Comparison of ENCODE assay signal across 8 mouse cellular contexts in the genomic region with DNA sequence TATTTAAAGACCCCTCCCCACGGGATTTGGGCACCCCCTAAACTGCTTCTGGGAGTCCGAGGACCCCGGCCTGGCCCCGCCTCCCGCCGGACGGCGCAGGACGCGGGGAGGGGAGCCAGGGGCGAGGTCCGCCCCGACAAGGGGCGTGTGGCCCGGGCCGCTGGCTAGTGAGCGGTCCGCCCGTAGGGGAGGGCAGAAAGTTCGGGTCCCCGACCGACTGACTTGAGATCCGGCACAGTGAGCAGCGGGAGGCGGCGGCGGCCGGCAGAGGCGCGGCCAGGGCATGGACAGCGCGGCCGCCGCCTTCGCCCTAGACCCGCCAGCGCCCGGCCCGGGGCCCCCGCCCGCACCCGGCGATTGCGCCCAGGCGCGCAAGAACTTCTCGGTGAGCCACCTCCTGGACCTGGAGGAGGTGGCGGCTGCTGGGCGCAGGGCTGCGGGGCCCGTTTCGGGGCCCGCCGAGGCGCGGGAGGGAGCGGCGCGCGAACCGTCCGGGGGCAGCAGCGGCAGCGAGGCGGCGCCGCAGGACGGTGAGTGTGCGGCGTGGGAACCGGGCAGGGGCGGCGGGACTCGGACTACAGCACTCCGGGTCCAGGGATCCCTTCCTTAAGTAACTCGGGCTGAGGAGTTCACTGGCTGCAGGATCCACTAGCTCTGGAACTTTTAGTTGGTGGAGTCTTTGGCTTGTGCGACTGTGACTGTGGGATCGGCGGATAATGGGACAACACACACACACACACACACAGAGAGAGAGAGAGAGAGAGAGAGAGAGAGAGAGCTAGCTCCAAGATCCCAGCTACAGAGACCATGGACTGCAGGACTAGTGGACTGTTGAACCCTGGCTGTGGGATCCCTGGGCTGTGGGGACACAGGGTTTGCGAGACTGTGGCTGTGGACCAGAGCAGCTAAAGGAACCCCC. TPM values are rescaled to one million over a fixed set of nuclear protein-coding genes. Genes with fewer than 3 reads are reported as not detected.
DNase-seq lines count a peak whose midpoint lies in the region; ATAC-seq and TF ChIP-seq lines count a peak whose summit lies in the region.

No protein-coding gene starts in this region.

- peaks cover 82% of the 10 kb centered on the region for H3K27me3 ChIP-seq in liver, embryonic 13.5 days

- H3K4me2 ChIP-seq in liver, embryonic 13.5 days, result peak overlapping the region; percentile 64

- H3K4me1 ChIP-seq in liver, embryonic 13.5 days (replicated peaks), result peaks cover 9% of the 10 kb centered on the region; the same call in 1 of the 2 replicates

- peak overlapping the region; percentile 47; the same call in 1 of the 2 replicates for H3K9ac ChIP-seq in liver, embryonic 13.5 days

- H3K9me3 ChIP-seq in liver, embryonic 13.5 days (replicated peaks), result no peaks in the 10 kb centered on the region

- 3% methylated on average over 79 of the region's 80 CpGs for WGBS in liver, embryonic 13.5 days (ENCODE audit: insufficient replicate concordance)

- peak; percentile 93 for DNase-seq in heart, adult 11 months
- no peak for DNase-seq in heart, adult 8-10 months (ENCODE audit: low spot score)
- DNase-seq in brain, embryonic 14.5 days (ENCODE audit: low read depth), result peak; percentile 24
- DNase-seq in heart, postnatal 14 days, result peak; percentile 47 to 52
- DNase-seq in liver, embryonic 13.5 days, result no peak
- DNase-seq in retina, postnatal 1 day, result peak; percentile 46
- DNase-seq in thymus, postnatal 4 days, result no peak
- no peak for DNase-seq in frontal cortex, postnatal 10 days (ENCODE audit: low spot score in 2 of 2)

- TF ChIP-seq POLR2A in brain, embryonic 14.5 days (IDR thresholded peaks at IDR 0.05; ENCODE audit: borderline replicate concordance, extremely low read depth, insufficient read depth, insufficient read length, poor library complexity, severe bottlenecking), result no peak

- ATAC-seq in liver, embryonic 13.5 days (ENCODE audit: low read depth), result no peak

- peak overlapping the region; percentile 48 for H3K4me3 ChIP-seq in liver, embryonic 13.5 days (replicated peaks)

- intact Hi-C loops in heart, postnatal 14 days (cut with DNase I), result no loop called here

- no peak overlapping the region for H3K27ac ChIP-seq in liver, embryonic 13.5 days

- no peak for TF ChIP-seq CTCF in brain, embryonic 14.5 days (IDR thresholded peaks at IDR 0.05; ENCODE audit: borderline replicate concordance, extremely low read depth, insufficient read depth, insufficient read length)

- H3K36me3 ChIP-seq in liver, embryonic 13.5 days, result no peaks in the 10 kb centered on the region

RNA-seq across cellular contexts. Expression of gene Prrx2, which starts 10.6 kb away (rescaled TPM):
- under 1 TPM; 0.28 to 1.00 (median 0.73) TPM for total RNA-seq in heart, adult 8-10 months (2022)
- 10.8 and 13.6 TPM in 2 replicates for polyA plus RNA-seq in brain, embryonic 14.5 days (2012; rRNA removed)
- 1 to 10 TPM in 1 of 2 experiments, under 1 TPM in 1; 0.80 to 1.2 TPM for total RNA-seq in heart, postnatal 14 days (2021)
- 0.53 and 0.57 TPM in 2 replicates for polyA plus RNA-seq in liver, embryonic 13.5 days (2015; fragmentation: Nextera tagmentation; extraction: Ambion mirVana)

RNA-seq across cellular contexts. Expression of gene Asb6, which starts 15.3 kb away (rescaled TPM):
- total RNA-seq in heart, adult 8-10 months (2022), result 10 to 100 TPM in 1 of 4 experiments, 1 to 10 TPM in 3; 8.4 to 11.3 (median 8.7) TPM
- 51.0 and 51.5 TPM in 2 replicates for polyA plus RNA-seq in brain, embryonic 14.5 days (2012; rRNA removed)
- 1 to 10 TPM; 7.9 to 9.0 TPM for total RNA-seq in heart, postnatal 14 days (2021)
- 34.6 and 36.6 TPM in 2 replicates for polyA plus RNA-seq in liver, embryonic 13.5 days (2015; fragmentation: Nextera tagmentation; extraction: Ambion mirVana)

RNA-seq across cellular contexts. Expression of gene Ntmt1, which starts 37.8 kb away (rescaled TPM):
- 10 to 100 TPM; 23.8 to 27.7 (median 25.3) TPM for total RNA-seq in heart, adult 8-10 months (2022)
- polyA plus RNA-seq in brain, embryonic 14.5 days (2012; rRNA removed), result 72.3 and 98.7 TPM in 2 replicates
- 10 to 100 TPM; 30.0 to 34.5 TPM for total RNA-seq in heart, postnatal 14 days (2021)
- 35.5 and 36.3 TPM in 2 replicates for polyA plus RNA-seq in liver, embryonic 13.5 days (2015; fragmentation: Nextera tagmentation; extraction: Ambion mirVana)

RNA-seq across cellular contexts. Expression of gene 1700001O22Rik, which starts 42.0 kb away (rescaled TPM):
- total RNA-seq in heart, adult 8-10 months (2022), result 1 to 10 TPM in 1 of 4 experiments, under 1 TPM in 3; 0.24 to 1.2 (median 0.55) TPM
- polyA plus RNA-seq in brain, embryonic 14.5 days (2012; rRNA removed), result 1.9 and 3.2 TPM in 2 replicates
- 1 to 10 TPM in 1 of 2 experiments, under 1 TPM in 1; 0.57 to 1.0 TPM for total RNA-seq in heart, postnatal 14 days (2021)
- 0.10 and 0.17 TPM in 2 replicates for polyA plus RNA-seq in liver, embryonic 13.5 days (2015; fragmentation: Nextera tagmentation; extraction: Ambion mirVana)

Comparison
In these comparisons a context has a peak if more than half of its experiments do, and no peak if none do; other contexts are left out.
1. DNase-seq: peak in heart, adult 11 months (single experiment), brain, embryonic 14.5 days (single experiment), heart, postnatal 14 days (2 of 2) and retina, postnatal 1 day (single experiment); none in heart, adult 8-10 months (single experiment), liver, embryonic 13.5 days (single experiment), thymus, postnatal 4 days (single experiment) and frontal cortex, postnatal 10 days (0 of 2).